Mouse (Mus musculus): ENCODE results near the gene Adam12. TPM values are rescaled to one million over a fixed set of nuclear protein-coding genes. Genes with fewer than 3 reads are reported as not detected.

The Adam12 gene
- polyA plus RNA-seq, 1 experiment from 2014 or later: 4.8 TPM

- ATAC-seq (replicated peaks; ENCODE audit: insufficient number of reproducible peaks, low FRiP score, low TSS enrichment, low read depth): no peak
- H3K4me2 ChIP-seq (ENCODE audit: low read depth, low read length): no peak overlapping the region
- no peak overlapping the region for H3K4me3 ChIP-seq (ENCODE audit: low read depth, low read length)
- H3K9ac ChIP-seq (replicated peaks; ENCODE audit: low read length): no peak overlapping the region
- H3K4me1 ChIP-seq (ENCODE audit: control insufficient read depth, insufficient read depth, low read length): no peaks in the 10 kb centered on the region
- no peak overlapping the region for H3K27ac ChIP-seq (replicated peaks; ENCODE audit: low read depth, low read length)
- no peaks in the 10 kb centered on the region for H3K36me3 ChIP-seq (replicated peaks; ENCODE audit: control insufficient read depth, insufficient read depth, low read depth, low read length)
- H3K9me3 ChIP-seq (replicated peaks; ENCODE audit: control insufficient read depth, low read length): no peaks in the 10 kb centered on the region
- no peaks in the 10 kb centered on the region for H3K27me3 ChIP-seq (ENCODE audit: control insufficient read depth, insufficient read depth, low read length)
- 73% methylated on average over 2 of the region's 2 CpGs for WGBS
- DNase-seq (ENCODE audit: low spot score): no peak
Observed at GRCm38 (mm10) chr7:133925771-133926170, 306.2 kb downstream of the Adam12 start.

- no peaks in the 10 kb centered on the region for H3K27me3 ChIP-seq (ENCODE audit: control insufficient read depth, insufficient read depth, low read length)
Observed at GRCm38 (mm10) chr7:133923994-133924393, 308.0 kb downstream of the Adam12 start.

GRCm38 (mm10) chr7:133921291-133921690 lies 310.7 kb downstream of the Adam12 start:
- Histone ChIP-seq H3K27me3 (ENCODE audit: control insufficient read depth, insufficient read depth, low read length) (no peaks in the 10 kb centered on the region), H3K4me1 (ENCODE audit: control insufficient read depth, insufficient read depth, low read length) (no peaks in the 10 kb centered on the region), H3K9me3 (replicated peaks; ENCODE audit: control insufficient read depth, low read length) (no peaks in the 10 kb centered on the region), H3K9ac (replicated peaks; ENCODE audit: low read length) (no peak overlapping the region), H3K4me3 (ENCODE audit: low read depth, low read length) (no peak overlapping the region), H3K27ac (replicated peaks; ENCODE audit: low read depth, low read length) (no peak overlapping the region), H3K36me3 (replicated peaks; ENCODE audit: control insufficient read depth, insufficient read depth, low read depth, low read length) (no peaks in the 10 kb centered on the region), H3K4me2 (ENCODE audit: low read depth, low read length) (no peak overlapping the region)
- no peak for ATAC-seq (replicated peaks; ENCODE audit: insufficient number of reproducible peaks, low FRiP score, low TSS enrichment, low read depth)
- WGBS: 90% methylated on average over 4 of the region's 4 CpGs
- DNase-seq (ENCODE audit: low spot score): no peak

More at GRCm38 (mm10) chr7:133923994-133924393, 308.0 kb downstream of the Adam12 start:
- 78% methylated on average over 6 of the region's 6 CpGs for WGBS
- DNase-seq (ENCODE audit: low spot score) (no peak), ATAC-seq (replicated peaks; ENCODE audit: insufficient number of reproducible peaks, low FRiP score, low TSS enrichment, low read depth) (no peak)
- no peak overlapping the region for H3K27ac ChIP-seq (replicated peaks; ENCODE audit: low read depth, low read length)
- no peaks in the 10 kb centered on the region for H3K36me3 ChIP-seq (replicated peaks; ENCODE audit: control insufficient read depth, insufficient read depth, low read depth, low read length)
- H3K9me3 ChIP-seq (replicated peaks; ENCODE audit: control insufficient read depth, low read length): no peaks in the 10 kb centered on the region
- no peaks in the 10 kb centered on the region for H3K4me1 ChIP-seq (ENCODE audit: control insufficient read depth, insufficient read depth, low read length)
- no peak overlapping the region for H3K9ac ChIP-seq (replicated peaks; ENCODE audit: low read length)
- no peak overlapping the region for H3K4me3 ChIP-seq (ENCODE audit: low read depth, low read length)
- no peak overlapping the region for H3K4me2 ChIP-seq (ENCODE audit: low read depth, low read length)

GRCm38 (mm10) chr7:133920724-133921123 lies 311.2 kb downstream of the Adam12 start:
- Histone ChIP-seq H3K9me3 (replicated peaks; ENCODE audit: control insufficient read depth, low read length) (no peaks in the 10 kb centered on the region), H3K27ac (replicated peaks; ENCODE audit: low read depth, low read length) (no peak overlapping the region), H3K9ac (replicated peaks; ENCODE audit: low read length) (no peak overlapping the region), H3K4me2 (ENCODE audit: low read depth, low read length) (no peak overlapping the region), H3K4me3 (ENCODE audit: low read depth, low read length) (no peak overlapping the region), H3K4me1 (ENCODE audit: control insufficient read depth, insufficient read depth, low read length) (no peaks in the 10 kb centered on the region), H3K27me3 (ENCODE audit: control insufficient read depth, insufficient read depth, low read length) (no peaks in the 10 kb centered on the region), H3K36me3 (replicated peaks; ENCODE audit: control insufficient read depth, insufficient read depth, low read depth, low read length) (no peaks in the 10 kb centered on the region)
- DNase-seq (ENCODE audit: low spot score) (no peak), ATAC-seq (replicated peaks; ENCODE audit: insufficient number of reproducible peaks, low FRiP score, low TSS enrichment, low read depth) (no peak)
- WGBS: 86% methylated on average over 7 of the region's 7 CpGs

GRCm38 (mm10) chr7:133919918-133920317 lies 312.0 kb downstream of the Adam12 start:
- ATAC-seq (replicated peaks; ENCODE audit: insufficient number of reproducible peaks, low FRiP score, low TSS enrichment, low read depth): no peak
- Histone ChIP-seq H3K4me2 (ENCODE audit: low read depth, low read length) (no peak overlapping the region), H3K27ac (replicated peaks; ENCODE audit: low read depth, low read length) (no peak overlapping the region), H3K4me3 (ENCODE audit: low read depth, low read length) (no peak overlapping the region), H3K36me3 (replicated peaks; ENCODE audit: control insufficient read depth, insufficient read depth, low read depth, low read length) (no peaks in the 10 kb centered on the region), H3K27me3 (ENCODE audit: control insufficient read depth, insufficient read depth, low read length) (no peaks in the 10 kb centered on the region), H3K9ac (replicated peaks; ENCODE audit: low read length) (no peak overlapping the region), H3K9me3 (replicated peaks; ENCODE audit: control insufficient read depth, low read length) (no peaks in the 10 kb centered on the region), H3K4me1 (ENCODE audit: control insufficient read depth, insufficient read depth, low read length) (no peaks in the 10 kb centered on the region)
- DNase-seq (ENCODE audit: low spot score): no peak
- WGBS: 89% methylated on average over 5 of the region's 5 CpGs

GRCm38 (mm10) chr7:133919306-133919705 lies 312.6 kb downstream of the Adam12 start:
- no peak overlapping the region for H3K4me3 ChIP-seq (ENCODE audit: low read depth, low read length)
- no peak overlapping the region for H3K27ac ChIP-seq (replicated peaks; ENCODE audit: low read depth, low read length)
- DNase-seq (ENCODE audit: low spot score) (no peak), ATAC-seq (replicated peaks; ENCODE audit: insufficient number of reproducible peaks, low FRiP score, low TSS enrichment, low read depth) (no peak)
- WGBS: 66% methylated on average over 5 of the region's 5 CpGs
- no peaks in the 10 kb centered on the region for H3K4me1 ChIP-seq (ENCODE audit: control insufficient read depth, insufficient read depth, low read length)
- H3K4me2 ChIP-seq (ENCODE audit: low read depth, low read length): no peak overlapping the region
- no peaks in the 10 kb centered on the region for H3K36me3 ChIP-seq (replicated peaks; ENCODE audit: control insufficient read depth, insufficient read depth, low read depth, low read length)
- no peaks in the 10 kb centered on the region for H3K9me3 ChIP-seq (replicated peaks; ENCODE audit: control insufficient read depth, low read length)
- no peaks in the 10 kb centered on the region for H3K27me3 ChIP-seq (ENCODE audit: control insufficient read depth, insufficient read depth, low read length)
- no peak overlapping the region for H3K9ac ChIP-seq (replicated peaks; ENCODE audit: low read length)

GRCm38 (mm10) chr7:133916230-133916629 lies 315.7 kb downstream of the Adam12 start:
- no peaks in the 10 kb centered on the region for H3K27me3 ChIP-seq (ENCODE audit: control insufficient read depth, insufficient read depth, low read length)
- no peak overlapping the region for H3K4me3 ChIP-seq (ENCODE audit: low read depth, low read length)
- no peaks in the 10 kb centered on the region for H3K36me3 ChIP-seq (replicated peaks; ENCODE audit: control insufficient read depth, insufficient read depth, low read depth, low read length)
- no peak overlapping the region for H3K4me2 ChIP-seq (ENCODE audit: low read depth, low read length)
- H3K9me3 ChIP-seq (replicated peaks; ENCODE audit: control insufficient read depth, low read length): no peaks in the 10 kb centered on the region
- H3K27ac ChIP-seq (replicated peaks; ENCODE audit: low read depth, low read length): no peak overlapping the region
- no peak for ATAC-seq (replicated peaks; ENCODE audit: insufficient number of reproducible peaks, low FRiP score, low TSS enrichment, low read depth)
- 89% methylated on average over 9 of the region's 9 CpGs for WGBS
- no peak overlapping the region for H3K9ac ChIP-seq (replicated peaks; ENCODE audit: low read length)
- H3K4me1 ChIP-seq (ENCODE audit: control insufficient read depth, insufficient read depth, low read length): no peaks in the 10 kb centered on the region
- DNase-seq (ENCODE audit: low spot score): no peak

- WGBS: 92% methylated on average over 3 of the region's 3 CpGs
- no peak for ATAC-seq (replicated peaks; ENCODE audit: insufficient number of reproducible peaks, low FRiP score, low TSS enrichment, low read depth)
- no peaks in the 10 kb centered on the region for H3K4me1 ChIP-seq (ENCODE audit: control insufficient read depth, insufficient read depth, low read length)
Observed at GRCm38 (mm10) chr7:133911881-133912280, 320.1 kb downstream of the Adam12 start.

More at GRCm38 (mm10) chr7:133911881-133912280, 320.1 kb downstream of the Adam12 start:
- H3K27ac ChIP-seq (replicated peaks; ENCODE audit: low read depth, low read length): no peak overlapping the region
- no peak overlapping the region for H3K4me3 ChIP-seq (ENCODE audit: low read depth, low read length)
- H3K4me2 ChIP-seq (ENCODE audit: low read depth, low read length): no peak overlapping the region
- no peaks in the 10 kb centered on the region for H3K27me3 ChIP-seq (ENCODE audit: control insufficient read depth, insufficient read depth, low read length)
- H3K9me3 ChIP-seq (replicated peaks; ENCODE audit: control insufficient read depth, low read length): no peaks in the 10 kb centered on the region
- DNase-seq (ENCODE audit: low spot score): no peak
- no peaks in the 10 kb centered on the region for H3K36me3 ChIP-seq (replicated peaks; ENCODE audit: control insufficient read depth, insufficient read depth, low read depth, low read length)
- H3K9ac ChIP-seq (replicated peaks; ENCODE audit: low read length): no peak overlapping the region

Data from embryonic facial prominence, embryonic 11.5 days (tissue).